Mouse (Mus musculus) left cerebral cortex, postnatal 25 days (tissue): ENCODE measurements at regions not wholly inside any gene's neighbourhood (a gene's known extent, or its start where the extent isn't known, plus 50 kb on each side); places are given as distances from the start of the nearest gene placed in this dataset.

Experiments used
- DNase-seq, 2 experiments: peaks; one replicate each; pipeline ENCODE4 v3.0.0; 2022; ENCODE audit warnings: low spot score in 2 of 2, mixed read lengths in 1 of 2
- intact Hi-C: fragments of 180-260 bp; cut with DNase I; formaldehyde crosslinking; loops from one replicate; pipeline ENCODE4 v1.15.1; 2025

- DNase-seq = no peak
- intact Hi-C loops = no loop called here
Observed at GRCm38 (mm10) chr1:72108678-72109077, 103.4 kb downstream of the Mreg start.

GRCm38 (mm10) chr1:72107125-72107524, 105.0 kb downstream of the Mreg start:
- DNase-seq = no peak
- intact Hi-C loops = no loop called here

GRCm38 (mm10) chr1:72106655-72107054, 105.5 kb downstream of the Mreg start:
- intact Hi-C loops = no loop called here
- no peak for DNase-seq

- intact Hi-C loops = no loop called here
- DNase-seq = no peak
Observed at GRCm38 (mm10) chr1:72105435-72106057, 106.6 kb downstream of the Mreg start.

GRCm38 (mm10) chr1:72103962-72104361, 108.1 kb downstream of the Mreg start:
- intact Hi-C loops = no loop called here
- DNase-seq = no peak

- intact Hi-C loops = no loop called here
- DNase-seq = no peak
Observed at GRCm38 (mm10) chr1:72103387-72103786, 108.7 kb downstream of the Mreg start.

GRCm38 (mm10) chr1:72099447-72099846, 112.7 kb downstream of the Mreg start:
- intact Hi-C loops = no loop called here
- DNase-seq = no peak

- no peak for DNase-seq
- intact Hi-C loops = no loop called here
Observed at GRCm38 (mm10) chr1:72091344-72091743, 120.8 kb downstream of the Mreg start.

- intact Hi-C loops = no loop called here
- no peak for DNase-seq
Observed at GRCm38 (mm10) chr1:72085661-72086060, 126.4 kb downstream of the Mreg start.

GRCm38 (mm10) chr1:72084219-72084618, 127.9 kb downstream of the Mreg start:
- no peak for DNase-seq
- intact Hi-C loops = no loop called here

GRCm38 (mm10) chr1:72082366-72082765, 129.7 kb downstream of the Mreg start:
- intact Hi-C loops = no loop called here

GRCm38 (mm10) chr1:72081811-72082210, 130.3 kb downstream of the Mreg start:
- DNase-seq = no peak
- intact Hi-C loops = no loop called here

More at GRCm38 (mm10) chr1:72082366-72082765, 129.7 kb downstream of the Mreg start:
- no peak for DNase-seq

GRCm38 (mm10) chr1:72078926-72079550, 133.1 kb downstream of the Mreg start:
- no peak for DNase-seq
- intact Hi-C loops = no loop called here

GRCm38 (mm10) chr1:72076341-72076740, 135.8 kb downstream of the Mreg start:
- DNase-seq = no peak
- intact Hi-C loops = no loop called here

- intact Hi-C loops = no loop called here
- DNase-seq = no peak
Observed at GRCm38 (mm10) chr1:72075464-72075863, 136.6 kb downstream of the Mreg start.

- DNase-seq = no peak
- intact Hi-C loops = no loop called here
Observed at GRCm38 (mm10) chr1:72073245-72073644, 138.9 kb downstream of the Mreg start.

GRCm38 (mm10) chr1:72070489-72070888, 141.6 kb downstream of the Mreg start:
- no peak for DNase-seq
- intact Hi-C loops = no loop called here

GRCm38 (mm10) chr1:72069056-72069455, 143.1 kb downstream of the Mreg start:
- intact Hi-C loops = no loop called here

GRCm38 (mm10) chr1:72065090-72065489, 147.0 kb downstream of the Mreg start:
- intact Hi-C loops = no loop called here
- DNase-seq = no peak

More at GRCm38 (mm10) chr1:72069056-72069455, 143.1 kb downstream of the Mreg start:
- no peak for DNase-seq

GRCm38 (mm10) chr1:72060393-72060792, 151.7 kb downstream of the Mreg start:
- intact Hi-C loops = no loop called here

GRCm38 (mm10) chr1:72058045-72058703, 153.9 kb downstream of the Mreg start:
- DNase-seq = no peak
- intact Hi-C loops = no loop called here

More at GRCm38 (mm10) chr1:72060393-72060792, 151.7 kb downstream of the Mreg start:
- no peak for DNase-seq
